Mouse (Mus musculus): ENCODE data around the gene Osbpl9.

- TF ChIP-seq CTCF (IDR thresholded peaks at IDR 0.05), result no peak
- TF ChIP-seq POLR2A (IDR thresholded peaks at IDR 0.05; ENCODE audit: insufficient read depth, low read depth, low read length), result no peak
- no peak for TF ChIP-seq EP300 (IDR thresholded peaks at IDR 0.05; ENCODE audit: insufficient read depth, low read depth, low read length)
Observed at GRCm38 (mm10) chr4:109052282-109052681, 149.8 kb downstream of the Osbpl9 start.
